Mouse (Mus musculus) testis, adult 2 months (tissue): ENCODE results near the gene Setdb1.

Experiments used
- CTCF ChIP-seq: fragments of 200-500 bp; IDR thresholded peaks from 2 replicates; pipeline ENCODE4 v1.5.1; 2012; ENCODE audit warnings: low read depth, mild to moderate bottlenecking, inconsistent platforms, low read length, moderate library complexity; ENCODE audit not compliant: control insufficient read depth, insufficient read depth, insufficient replicate concordance
- POLR2A ChIP-seq: fragments of 200-500 bp; IDR thresholded peaks from 2 replicates; pipeline ENCODE4 v1.6.1; 2012; ENCODE audit warnings: low read depth, mild to moderate bottlenecking, inconsistent platforms, low read length, moderate library complexity; ENCODE audit not compliant: control insufficient read depth

- no peak for TF ChIP-seq POLR2A
- TF ChIP-seq CTCF: no peak
These were observed 74.6 kb downstream of the Setdb1 start for GRCm38 (mm10) chr3:95282381-95282864.
